Mouse (Mus musculus) megakaryocyte, embryonic 14.5 days (primary cell): Measurements from ENCODE around the gene Aatf. TPM values are rescaled to one million over a fixed set of nuclear protein-coding genes. Genes with fewer than 3 reads are reported as not detected.

Experiments
- H3K27me3 ChIP-seq: replicated peaks from 2 replicates; pipeline ENCODE3; 2012; ENCODE audit warnings: inconsistent platforms
- H3K36me3 ChIP-seq: replicated peaks from 2 replicates; pipeline ENCODE3; 2012; ENCODE audit warnings: low read length, inconsistent platforms, mixed read lengths
- H3K4me1 ChIP-seq: 2 replicates; pipeline ENCODE4 v1.6.1; 2012; ENCODE audit warnings: inconsistent platforms
- H3K4me3 ChIP-seq: replicated peaks from 2 replicates; pipeline ENCODE3; 2012; ENCODE audit warnings: moderate library complexity, mild to moderate bottlenecking, inconsistent platforms
- H3K9me3 ChIP-seq: 2 replicates; pipeline ENCODE4 v1.6.1; 2012; ENCODE audit warnings: inconsistent platforms
- FLI1 ChIP-seq: IDR thresholded peaks from 2 replicates; pipeline ENCODE4 v1.6.1; 2012; ENCODE audit warnings: low read length, inconsistent platforms, mixed read lengths
- GATA1 ChIP-seq: IDR thresholded peaks from 3 replicates; pipeline ENCODE4 v1.6.1; 2012; ENCODE audit warnings: mixed read lengths, low read length, inconsistent platforms, borderline replicate concordance
- polyA plus RNA-seq: library from polyadenylated mRNA; stranded (reverse); fragments of >175 nt; gene quantifications from 2 replicates; pipeline ENCODE4 v1.2.3, GENCODE M21; 2012; ENCODE audit warnings: low replicate concordance; ENCODE audit not compliant: insufficient read depth

Gene Aatf
- polyA plus RNA-seq, 1 experiment, result 13.5 TPM

DNA sequence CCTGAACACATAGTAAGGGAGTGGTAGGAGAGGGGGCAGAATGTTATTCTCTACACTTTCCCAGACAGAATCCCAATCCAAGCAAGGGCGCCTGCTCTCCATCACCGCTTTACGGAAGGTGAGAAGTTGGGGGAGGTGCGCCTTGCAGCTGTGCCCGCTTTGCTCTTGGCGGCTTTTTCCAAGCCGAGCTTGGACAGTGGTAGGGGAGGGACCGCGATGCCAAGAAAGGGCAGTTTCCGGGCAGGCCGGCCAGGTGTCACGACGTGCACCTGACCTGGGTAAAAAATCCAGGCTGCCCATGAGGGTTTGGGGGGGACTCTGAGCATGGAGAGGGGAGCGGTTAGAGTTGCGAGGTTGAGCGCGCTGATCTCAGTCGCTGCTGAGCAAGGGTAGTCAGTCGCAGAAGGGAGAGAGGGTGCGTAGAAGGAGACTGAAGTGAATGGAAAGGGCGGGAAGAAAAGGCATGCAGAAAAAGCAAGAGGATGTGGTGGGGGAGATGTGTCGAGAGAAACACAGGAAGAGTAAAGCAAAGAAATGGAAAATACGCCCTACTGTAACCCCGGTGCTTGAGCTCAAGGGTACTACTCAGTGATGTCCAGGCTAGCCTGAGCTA, 15.9 kb upstream of the Aatf start:
- peaks cover 34% of the 10 kb centered on the region for H3K4me1 ChIP-seq
- peaks cover 99% of the 10 kb centered on the region for H3K27me3 ChIP-seq
- peaks cover 8% of the 10 kb centered on the region for H3K9me3 ChIP-seq
- TF ChIP-seq GATA1, result no peak
- TF ChIP-seq FLI1, result no peak
- no peak overlapping the region for H3K4me3 ChIP-seq
- H3K36me3 ChIP-seq, result no peaks in the 10 kb centered on the region

DNA sequence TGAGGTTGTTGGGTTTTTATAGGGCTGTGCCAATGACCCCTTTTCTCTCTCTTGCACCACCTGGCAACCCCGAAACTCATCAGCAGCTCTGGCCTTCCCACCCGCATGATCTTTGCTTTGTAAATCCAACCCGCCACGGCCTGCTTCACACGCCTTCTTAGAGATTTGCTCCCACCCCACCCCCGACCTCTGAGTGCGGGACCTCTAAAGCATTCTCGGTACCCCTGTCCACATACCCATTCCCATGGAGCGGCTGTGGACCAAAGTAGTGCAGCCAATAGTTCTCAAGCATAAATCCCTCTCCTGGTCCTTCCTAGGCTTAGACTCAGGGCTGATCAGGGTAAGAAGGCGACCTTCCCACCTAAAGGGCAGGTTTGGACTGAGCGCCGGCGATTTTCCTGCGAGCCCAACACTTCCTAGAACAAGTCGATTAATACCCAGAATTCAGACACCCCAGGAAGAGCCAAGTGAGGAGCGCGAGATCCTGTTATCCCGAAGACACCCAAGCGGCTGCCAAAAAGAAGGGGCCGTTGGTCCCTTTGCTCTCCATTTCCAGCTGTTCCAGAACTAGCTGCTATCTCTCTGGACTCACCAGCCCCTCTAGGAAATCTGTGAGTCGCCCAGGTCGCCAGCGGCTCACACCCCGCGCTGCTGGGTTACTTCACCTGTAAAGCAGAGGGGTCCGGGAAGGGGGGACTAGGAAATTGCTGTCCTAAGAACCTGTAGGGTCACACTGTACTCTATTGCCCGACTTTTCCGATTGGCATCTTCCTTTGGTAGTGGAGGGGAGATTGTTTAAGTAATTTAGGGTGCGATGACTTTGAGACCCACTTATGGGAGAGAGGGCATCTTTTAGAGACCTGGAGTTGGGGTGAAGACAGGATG, 13.9 kb upstream of the Aatf start:
- Histone ChIP-seq H3K4me1 (peaks cover 53% of the 10 kb centered on the region), H3K4me3 (no peak overlapping the region), H3K27me3 (peaks cover 99% of the 10 kb centered on the region), H3K9me3 (peaks cover 8% of the 10 kb centered on the region), H3K36me3 (no peaks in the 10 kb centered on the region)
- TF ChIP-seq FLI1 (no peak), GATA1 (no peak)

DNA sequence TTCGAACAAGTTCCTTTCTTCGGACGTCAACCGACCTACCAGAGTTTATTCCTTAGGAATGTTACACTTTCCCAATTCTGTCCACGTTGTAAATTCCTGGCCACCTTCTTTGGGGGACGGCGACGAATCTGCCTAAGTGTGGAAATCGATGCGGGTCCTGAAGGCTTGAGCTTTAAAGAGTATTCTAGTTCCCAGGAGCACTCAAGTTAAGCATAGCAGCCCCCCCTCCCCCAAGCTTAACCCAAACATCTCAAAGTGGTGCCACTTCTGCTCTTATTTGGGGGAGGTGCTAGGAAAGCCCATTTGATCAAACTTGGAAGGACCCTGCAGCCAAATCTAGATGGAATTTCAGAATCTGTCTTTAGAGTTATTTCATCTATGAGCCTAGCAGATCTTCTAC, 13.1 kb upstream of the Aatf start:
- peaks cover 57% of the 10 kb centered on the region for H3K4me1 ChIP-seq
- H3K4me3 ChIP-seq, result peak overlapping the region; percentile 88
- no peaks in the 10 kb centered on the region for H3K36me3 ChIP-seq
- H3K9me3 ChIP-seq, result peaks cover 8% of the 10 kb centered on the region
- H3K27me3 ChIP-seq, result peaks cover 99% of the 10 kb centered on the region
- no peak for TF ChIP-seq GATA1
- no peak for TF ChIP-seq FLI1

DNA sequence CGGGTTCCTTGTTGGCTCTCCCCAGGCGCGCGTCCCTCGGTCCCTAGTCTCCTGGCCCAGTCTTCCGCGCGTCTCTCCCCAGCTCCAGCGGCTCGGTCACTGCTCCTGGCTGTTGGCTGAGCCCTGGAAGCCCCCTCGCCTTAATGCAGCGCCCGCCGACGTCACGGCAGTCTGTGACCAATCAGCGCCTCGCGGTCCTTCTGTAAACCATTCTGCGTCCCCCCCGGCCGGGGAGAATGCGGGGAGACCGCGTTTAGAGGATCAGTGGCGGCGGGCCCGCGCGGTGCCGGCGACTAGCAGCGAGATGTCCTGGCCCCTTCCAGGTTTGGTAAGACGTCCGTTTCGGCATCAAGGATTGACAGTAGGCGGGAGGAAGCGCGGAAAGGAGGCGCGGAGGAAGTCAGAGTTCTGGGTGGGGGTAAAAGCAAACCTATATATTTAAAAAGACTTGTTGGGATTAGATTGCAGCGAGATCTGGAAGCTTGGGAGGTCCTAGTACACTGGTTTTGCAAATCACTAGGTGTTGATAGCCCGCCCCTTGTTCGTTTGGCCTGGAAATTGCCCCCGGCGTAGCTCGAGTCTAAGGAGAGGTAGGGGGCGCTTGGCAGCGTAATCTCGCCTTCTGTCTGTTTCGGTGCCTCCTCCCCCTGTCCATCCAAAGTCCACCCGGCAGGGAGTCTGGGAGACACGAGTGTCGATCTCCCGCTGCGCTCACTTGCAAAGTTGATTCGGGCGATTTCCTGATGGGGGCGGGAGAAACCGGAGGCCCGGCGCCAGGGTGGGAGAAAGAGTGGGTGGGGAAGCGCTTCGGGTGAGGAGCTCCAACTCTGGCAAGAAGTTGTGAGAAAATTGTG, 12.3 kb upstream of the Aatf start, which contains the start of gene Lhx1:
Lhx1 (minus strand) TSS at position 115 of the 854 bp plus-strand sequence.
- no peak for TF ChIP-seq FLI1
- no peak for TF ChIP-seq GATA1
- H3K4me3 ChIP-seq, result peak within 1 kb of the TSS; percentile 88
- H3K4me1 ChIP-seq, result peaks cover 57% of the 10 kb centered on the region
- H3K36me3 ChIP-seq, result no peaks in the 10 kb centered on the region
- peaks cover 100% of the 10 kb centered on the region for H3K27me3 ChIP-seq
- peaks cover 8% of the 10 kb centered on the region for H3K9me3 ChIP-seq

DNA sequence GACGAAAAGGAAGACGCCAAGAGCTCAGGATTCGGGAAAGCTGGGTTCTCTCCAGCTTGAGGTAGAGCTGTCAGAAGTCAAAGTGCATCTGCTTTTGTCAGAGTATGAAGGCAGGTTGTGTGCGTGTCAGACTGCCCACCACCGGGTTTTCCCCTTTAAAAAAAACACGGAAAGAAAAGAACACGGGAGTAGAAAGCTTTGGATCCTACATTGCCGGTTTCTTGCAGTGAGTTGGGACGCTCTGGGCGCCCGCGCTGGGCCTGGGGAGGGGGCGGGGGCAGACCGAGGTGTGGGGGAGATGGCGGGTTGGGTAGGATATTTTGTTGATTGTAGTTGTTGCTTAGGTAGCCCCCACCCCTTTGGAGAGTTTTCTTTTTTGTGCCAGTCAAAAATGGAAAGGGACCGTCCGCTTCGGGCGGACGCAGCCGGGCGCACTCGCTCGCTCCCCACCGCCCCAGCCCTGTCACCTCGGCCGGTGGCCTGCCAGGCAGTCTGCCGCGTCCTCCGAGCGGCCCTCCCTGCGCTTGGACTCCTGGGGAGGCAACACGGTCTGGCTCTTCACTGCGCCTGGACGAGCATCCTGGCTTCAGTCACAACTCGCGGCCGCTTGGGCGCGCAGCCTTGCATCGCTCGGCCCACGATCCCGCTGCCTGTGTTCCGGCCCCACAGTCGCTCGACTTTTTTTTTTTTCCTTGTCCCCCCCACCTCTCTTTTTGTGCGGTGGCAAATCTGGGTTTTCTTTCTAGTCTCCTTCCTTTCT, 11.4 kb upstream of the Aatf start:
- peak overlapping the region; percentile 83 for H3K4me3 ChIP-seq
- no peak for TF ChIP-seq GATA1
- no peak for TF ChIP-seq FLI1

DNA sequence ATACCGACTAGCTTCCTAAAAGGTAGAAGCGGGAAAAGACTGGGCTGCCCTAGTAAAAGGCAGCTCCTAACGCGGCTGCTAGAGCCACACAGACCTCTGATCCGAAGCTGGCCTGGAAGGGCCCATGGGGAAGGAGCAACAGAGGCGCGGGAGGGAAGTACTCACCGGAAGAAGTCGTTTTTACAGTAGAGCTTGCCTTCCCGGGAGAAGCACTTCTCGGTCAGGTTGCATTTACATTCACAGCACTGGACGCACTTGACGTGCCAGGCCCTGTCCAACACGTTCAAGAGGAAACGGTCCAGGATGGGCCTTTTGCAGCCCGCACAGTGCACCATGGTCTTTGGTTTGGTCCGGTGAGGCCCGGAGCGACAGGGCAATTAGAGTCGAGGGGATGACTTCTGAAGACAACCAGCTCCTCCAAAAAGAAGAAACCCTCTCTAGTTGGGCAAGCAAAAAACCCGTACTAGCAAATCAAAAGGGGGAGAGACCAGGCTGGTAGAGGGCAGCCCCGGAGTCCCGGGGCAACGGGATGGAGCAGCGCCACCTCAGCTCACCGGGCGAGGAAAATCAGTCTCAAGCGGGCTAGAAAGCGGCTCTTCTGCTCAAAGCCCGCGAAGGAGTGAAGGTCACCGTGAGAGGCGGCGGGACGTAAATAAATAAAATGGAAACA, 10.7 kb upstream of the Aatf start:
- TF ChIP-seq GATA1 (no peak), FLI1 (no peak)
- H3K4me1 ChIP-seq, result peaks cover 65% of the 10 kb centered on the region
- peaks cover 100% of the 10 kb centered on the region for H3K27me3 ChIP-seq
- H3K36me3 ChIP-seq, result no peaks in the 10 kb centered on the region
- H3K9me3 ChIP-seq, result peaks cover 4% of the 10 kb centered on the region
- peak overlapping the region; percentile 66 for H3K4me3 ChIP-seq

More for the DNA sequence above, 11.4 kb upstream of the Aatf start:
- Histone ChIP-seq H3K27me3 (peaks cover 100% of the 10 kb centered on the region), H3K4me1 (peaks cover 65% of the 10 kb centered on the region), H3K36me3 (no peaks in the 10 kb centered on the region), H3K9me3 (peaks cover 8% of the 10 kb centered on the region)

DNA sequence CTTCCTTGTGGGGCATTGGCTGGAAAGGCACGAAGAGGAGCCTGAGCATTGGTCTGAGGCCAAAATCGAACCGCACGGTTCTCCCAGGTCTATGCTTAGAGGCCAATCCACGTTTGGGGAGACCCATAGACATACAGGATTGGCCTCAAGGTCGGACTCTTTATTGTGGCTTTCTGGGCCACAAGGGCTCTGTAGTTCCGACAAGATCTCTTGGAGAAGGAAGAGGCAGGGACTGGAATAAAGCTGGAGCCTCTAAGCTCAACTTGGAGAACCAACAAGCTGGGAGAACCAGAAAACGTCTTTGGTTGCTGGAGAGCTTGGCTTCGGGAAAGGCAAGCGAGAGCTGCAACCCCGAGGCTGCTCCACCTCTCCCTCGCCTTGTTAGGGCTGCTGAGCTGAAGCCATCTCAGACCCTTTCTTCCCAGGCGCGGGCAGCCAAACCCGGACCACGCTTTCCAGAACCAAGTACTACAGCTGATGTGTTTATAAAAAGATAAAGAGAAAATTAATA, 10.1 kb upstream of the Aatf start:
- Histone ChIP-seq H3K4me3 (peak overlapping the region; percentile 16), H3K4me1 (peaks cover 64% of the 10 kb centered on the region), H3K9me3 (peaks cover 3% of the 10 kb centered on the region; the same call in 1 of the 2 replicates), H3K27me3 (peaks cover 100% of the 10 kb centered on the region), H3K36me3 (no peaks in the 10 kb centered on the region)
- TF ChIP-seq GATA1 (no peak), FLI1 (no peak)

DNA sequence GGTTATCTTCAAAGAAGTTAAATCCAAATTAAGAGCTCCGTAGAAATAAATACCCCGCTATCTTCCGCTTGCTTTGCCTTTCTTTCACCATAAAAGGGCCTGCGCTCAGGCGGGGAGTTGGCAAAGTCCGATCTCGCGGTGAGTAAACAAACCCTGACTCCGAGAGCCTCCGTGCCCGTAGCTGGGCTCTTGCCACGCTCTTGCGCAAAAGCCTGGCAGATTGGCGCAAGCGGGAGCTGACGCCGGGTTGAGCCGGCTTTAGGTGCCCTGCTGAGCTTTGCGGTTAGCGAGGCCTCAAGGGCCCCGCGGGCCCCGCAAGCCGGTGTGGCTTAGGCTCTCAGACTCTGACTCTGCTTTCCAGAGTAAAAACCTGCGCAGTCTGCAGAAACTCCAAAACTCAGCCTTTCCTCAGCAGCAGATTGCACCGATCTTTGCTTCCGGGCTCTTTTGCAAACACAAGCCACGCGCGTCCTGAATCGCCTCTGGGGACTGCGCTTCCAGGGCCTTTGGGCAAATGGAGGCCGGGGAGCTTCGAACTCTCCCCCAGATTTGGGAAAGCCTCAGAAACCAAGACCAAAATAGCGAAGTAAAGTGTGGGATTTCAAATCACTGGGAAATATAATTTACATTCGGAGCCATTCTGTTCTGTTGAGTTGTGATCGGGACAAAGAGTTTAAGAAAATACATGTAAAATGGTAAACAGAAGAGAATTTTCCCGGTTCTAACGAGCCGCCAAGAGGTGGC, 9.4 kb upstream of the Aatf start:
- peak overlapping the region; percentile 78 for H3K4me3 ChIP-seq

More for the DNA sequence above, 9.4 kb upstream of the Aatf start:
- TF ChIP-seq FLI1 (no peak), GATA1 (no peak)
- H3K4me1 ChIP-seq, result peaks cover 64% of the 10 kb centered on the region
- no peaks in the 10 kb centered on the region; the same call in 1 of the 2 replicates for H3K9me3 ChIP-seq
- H3K27me3 ChIP-seq, result peaks cover 97% of the 10 kb centered on the region
- H3K36me3 ChIP-seq, result no peaks in the 10 kb centered on the region
